Mouse (Mus musculus) hindbrain, embryonic 14.5 days (tissue): ENCODE results near the gene Cd79b. TPM values are rescaled to one million over a fixed set of nuclear protein-coding genes. Genes with fewer than 3 reads are reported as not detected.
A peak's percentile ranks its signal among the peaks of the same experiment; 100 is the strongest.
"Not testable (repeated sequence)": the region's sequence is repeated elsewhere in the genome, so short reads cannot be mapped to it uniquely, and the experiment has no call there.

Experiments
- ATAC-seq: fragments of 200-750 bp; cut with Nextera tagmentation; 2 replicates; pipeline ENCODE4 v1.8.0; 2017; ENCODE audit warnings: moderate number of reproducible peaks, mild to moderate bottlenecking, moderate TSS enrichment, moderate library complexity; ENCODE audit not compliant: low FRiP score
- DNase-seq: peaks from one replicate; pipeline ENCODE4 v3.0.0-alpha.2; 2015; ENCODE audit warnings: low spot score
- H3K27ac ChIP-seq: fragments of 300-500 bp; sonication (generic); 2 replicates; pipeline ENCODE4 v1.5.1; 2014; ENCODE audit warnings: mild to moderate bottlenecking, moderate library complexity
- H3K27me3 ChIP-seq: fragments of 300-500 bp; sonication (generic); 2 replicates; pipeline ENCODE4 v1.6.1; 2014; ENCODE audit warnings: mild to moderate bottlenecking, low read length, mixed read lengths; ENCODE audit not compliant: control insufficient read depth, insufficient read depth
- H3K36me3 ChIP-seq: fragments of 300-500 bp; sonication (generic); replicated peaks from 2 replicates; pipeline ENCODE4 v1.6.1; 2014; ENCODE audit not compliant: control insufficient read depth, insufficient read depth
- H3K4me1 ChIP-seq: fragments of 300-500 bp; sonication (generic); replicated peaks from 2 replicates; pipeline ENCODE4 v1.6.1; 2014; ENCODE audit warnings: antibody characterized with exemption, low read length, mixed read lengths; ENCODE audit not compliant: control insufficient read depth, insufficient read depth
- H3K4me2 ChIP-seq: fragments of 300-500 bp; sonication (generic); replicated peaks from 2 replicates; pipeline ENCODE4 v1.6.1; 2014; ENCODE audit warnings: mild to moderate bottlenecking, moderate library complexity
- H3K4me3 ChIP-seq: fragments of 300-500 bp; sonication (generic); replicated peaks from 2 replicates; pipeline ENCODE4 v1.5.1; 2014; ENCODE audit warnings: mild to moderate bottlenecking, low read length
- H3K9ac ChIP-seq: fragments of 300-500 bp; sonication (generic); 2 replicates; pipeline ENCODE4 v1.6.1; 2014
- H3K9me3 ChIP-seq: fragments of 300-500 bp; sonication (generic); 2 replicates; pipeline ENCODE4 v1.6.1; 2016; ENCODE audit warnings: low read length; ENCODE audit not compliant: control insufficient read depth
- WGBS: fragments of 180-500 bp; shearing (Covaris S2); extraction: QIAGEN DNeasy Blood & Tissue Kit; methylation state at CpG from one replicate; pipeline ENCODE4 v1.1.7; 2014; 5-methylcytosine and 5-hydroxymethylcytosine counted together
- polyA plus RNA-seq: library from polyadenylated mRNA; unstranded; fragments of >200 nt; fragmentation: Nextera tagmentation; extraction: Ambion mirVana; gene quantifications from 2 replicates; pipeline ENCODE4 v1.2.1, GENCODE M21; 2014

Cd79b gene
- polyA plus RNA-seq, 1 experiment from 2014 or later: 0.92 TPM

- Histone ChIP-seq H3K4me1 (no peaks in the 10 kb centered on the region), H3K36me3 (no peaks in the 10 kb centered on the region), H3K9ac (no peak overlapping the region), H3K4me2 (no peak overlapping the region), H3K9me3 (no peaks in the 10 kb centered on the region), H3K27ac (no peak overlapping the region), H3K4me3 (no peak overlapping the region), H3K27me3 (no peaks in the 10 kb centered on the region)
- DNase-seq: no peak
- ATAC-seq: no peak
- WGBS: 58% methylated on average over 6 of the region's 6 CpGs
These were observed 30.3 kb upstream of the Cd79b start for GRCm38 (mm10) chr11:106344910-106345309.

GRCm38 (mm10) chr11:106340990-106341520, 26.5 kb upstream of the Cd79b start:
- Histone ChIP-seq H3K9ac (no peak overlapping the region), H3K27me3 (no peaks in the 10 kb centered on the region), H3K4me1 (no peaks in the 10 kb centered on the region), H3K9me3 (no peaks in the 10 kb centered on the region), H3K27ac (no peak overlapping the region), H3K36me3 (no peaks in the 10 kb centered on the region), H3K4me2 (no peak overlapping the region), H3K4me3 (no peak overlapping the region)
- ATAC-seq (no peak), DNase-seq (no peak)
- WGBS: 88% methylated on average over 9 of the region's 9 CpGs

GRCm38 (mm10) chr11:106339323-106339722, 24.8 kb upstream of the Cd79b start:
- H3K4me2 ChIP-seq, H3K27ac ChIP-seq, ATAC-seq, H3K9me3 ChIP-seq, DNase-seq, H3K4me3 ChIP-seq, H3K4me1 ChIP-seq, H3K9ac ChIP-seq, H3K27me3 ChIP-seq, H3K36me3 ChIP-seq: not testable (repeated sequence)
- 91% methylated on average over 4 of the region's 4 CpGs for WGBS

GRCm38 (mm10) chr11:106338870-106339269, 24.3 kb upstream of the Cd79b start:
- WGBS: 85% methylated on average over 7 of the region's 7 CpGs
- Histone ChIP-seq H3K4me1 (no peaks in the 10 kb centered on the region), H3K4me3 (no peak overlapping the region), H3K27me3 (no peaks in the 10 kb centered on the region), H3K9ac (no peak overlapping the region), H3K27ac (no peak overlapping the region), H3K9me3 (no peaks in the 10 kb centered on the region), H3K4me2 (no peak overlapping the region), H3K36me3 (no peaks in the 10 kb centered on the region)
- ATAC-seq (no peak), DNase-seq (no peak)

- Histone ChIP-seq H3K27me3 (no peaks in the 10 kb centered on the region), H3K27ac (no peak overlapping the region), H3K9me3 (no peaks in the 10 kb centered on the region), H3K9ac (no peak overlapping the region), H3K4me2 (no peak overlapping the region), H3K4me3 (no peak overlapping the region), H3K4me1 (no peaks in the 10 kb centered on the region), H3K36me3 (no peaks in the 10 kb centered on the region)
- no peak for DNase-seq
- 81% methylated on average over 5 of the region's 5 CpGs for WGBS
- ATAC-seq: no peak
These were observed 23.5 kb upstream of the Cd79b start for GRCm38 (mm10) chr11:106338029-106338428.

GRCm38 (mm10) chr11:106334066-106334465, 19.5 kb upstream of the Cd79b start:
- Histone ChIP-seq H3K4me2 (no peak overlapping the region), H3K27ac (no peak overlapping the region), H3K36me3 (no peaks in the 10 kb centered on the region), H3K4me3 (no peak overlapping the region), H3K27me3 (no peaks in the 10 kb centered on the region), H3K9ac (no peak overlapping the region), H3K4me1 (no peaks in the 10 kb centered on the region), H3K9me3 (no peaks in the 10 kb centered on the region)
- no peak for DNase-seq
- no peak for ATAC-seq
- 16% methylated on average over 2 of the region's 2 CpGs for WGBS

- no peak overlapping the region for H3K4me3 ChIP-seq
- no peaks in the 10 kb centered on the region for H3K36me3 ChIP-seq
- no peak overlapping the region for H3K4me2 ChIP-seq
- no peak overlapping the region for H3K27ac ChIP-seq
- DNase-seq (no peak), ATAC-seq (no peak)
- no peaks in the 10 kb centered on the region for H3K27me3 ChIP-seq
- no peak overlapping the region for H3K9ac ChIP-seq
- H3K9me3 ChIP-seq: no peaks in the 10 kb centered on the region
- 52% methylated on average over 4 of the region's 4 CpGs for whole genome bisulfite sequencing
- no peaks in the 10 kb centered on the region for H3K4me1 ChIP-seq
These were observed 17.9 kb upstream of the Cd79b start for GRCm38 (mm10) chr11:106332458-106332857.

- Histone ChIP-seq H3K27me3 (no peaks in the 10 kb centered on the region), H3K4me2 (no peak overlapping the region), H3K27ac (no peak overlapping the region), H3K9me3 (no peaks in the 10 kb centered on the region), H3K4me3 (no peak overlapping the region), H3K4me1 (no peaks in the 10 kb centered on the region), H3K9ac (no peak overlapping the region), H3K36me3 (no peaks in the 10 kb centered on the region)
- WGBS: 73% methylated on average over 7 of the region's 7 CpGs
- DNase-seq (peak; percentile 28), ATAC-seq (no peak)
These were observed 15.1 kb upstream of the Cd79b start for GRCm38 (mm10) chr11:106329682-106330081.

GRCm38 (mm10) chr11:106329128-106329527, 14.6 kb upstream of the Cd79b start:
- Histone ChIP-seq H3K36me3 (no peaks in the 10 kb centered on the region), H3K9me3 (no peaks in the 10 kb centered on the region), H3K4me1 (no peaks in the 10 kb centered on the region), H3K9ac (no peak overlapping the region), H3K27me3 (no peaks in the 10 kb centered on the region), H3K4me3 (no peak overlapping the region), H3K4me2 (no peak overlapping the region), H3K27ac (no peak overlapping the region)
- no peak for DNase-seq
- 81% methylated on average over 6 of the region's 6 CpGs for WGBS
- no peak for ATAC-seq

GRCm38 (mm10) chr11:106328521-106328920, 14.0 kb upstream of the Cd79b start:
- H3K4me1 ChIP-seq: no peaks in the 10 kb centered on the region
- no peak overlapping the region for H3K9ac ChIP-seq
- H3K4me2 ChIP-seq: no peak overlapping the region
- DNase-seq (no peak), ATAC-seq (no peak)
- H3K9me3 ChIP-seq: no peaks in the 10 kb centered on the region
- no peaks in the 10 kb centered on the region for H3K36me3 ChIP-seq
- 71% methylated on average over 5 of the region's 5 CpGs for WGBS
- no peak overlapping the region for H3K4me3 ChIP-seq
- H3K27me3 ChIP-seq: no peaks in the 10 kb centered on the region
- no peak overlapping the region for H3K27ac ChIP-seq
